Mouse (Mus musculus) G1E (cell line): ENCODE data around the gene Mrfap1. TPM values are rescaled to one million over a fixed set of nuclear protein-coding genes. Genes with fewer than 3 reads are reported as not detected.

ENCODE experiments used
- ATAC-seq: 2 replicates; pipeline ENCODE4 v1.8.0; 2016; ENCODE audit warnings: mild to moderate bottlenecking; ENCODE audit not compliant: insufficient number of reproducible peaks, poor library complexity, low FRiP score, severe bottlenecking; ENCODE audit errors: extremely low read depth
- DNase-seq: peaks from one replicate; pipeline ENCODE4 v3.0.0; 2012; ENCODE audit warnings: low spot score
- H3K27me3 ChIP-seq: 2 replicates; pipeline ENCODE4 v1.6.1; 2012; ENCODE audit warnings: mild to moderate bottlenecking, low read length, inconsistent platforms; ENCODE audit not compliant: insufficient read depth
- H3K36me3 ChIP-seq: replicated peaks from 2 replicates; pipeline ENCODE3; 2012; ENCODE audit warnings: mild to moderate bottlenecking, inconsistent platforms
- H3K4me1 ChIP-seq: 2 replicates; pipeline ENCODE4 v1.6.1; 2012; ENCODE audit warnings: low read depth, low read length, inconsistent platforms, mixed read lengths; ENCODE audit not compliant: insufficient read depth
- H3K4me3 ChIP-seq: 2 replicates; pipeline ENCODE4 v1.5.1; 2012; ENCODE audit warnings: low read depth, mild to moderate bottlenecking, inconsistent platforms, low read length, moderate library complexity, mixed read lengths
- H3K9me3 ChIP-seq: replicated peaks from 2 replicates; pipeline ENCODE4 v1.6.1; 2012; ENCODE audit warnings: inconsistent platforms
- CTCF ChIP-seq: IDR thresholded peaks from 2 replicates; pipeline ENCODE4 v1.5.1; 2012; ENCODE audit warnings: low read depth, low read length, inconsistent platforms, mixed read lengths
- GATA1 ChIP-seq: IDR thresholded peaks from 2 replicates; pipeline ENCODE4 v1.6.1; 2012; ENCODE audit warnings: borderline replicate concordance, low read length, inconsistent platforms, mixed read lengths
- GATA2 ChIP-seq: IDR thresholded peaks from 2 replicates; pipeline ENCODE4 v1.6.1; 2012; ENCODE audit warnings: low read depth, low read length, inconsistent platforms, borderline replicate concordance
- POLR2AphosphoS5 ChIP-seq: IDR thresholded peaks from 2 replicates; pipeline ENCODE4 v1.6.1; 2012; ENCODE audit warnings: low read depth, low read length, inconsistent platforms; ENCODE audit not compliant: insufficient replicate concordance
- TAL1 ChIP-seq: conservative IDR thresholded peaks from 2 replicates; pipeline ENCODE4 v1.6.1; 2012; ENCODE audit warnings: low read depth, low read length, inconsistent platforms, mixed read lengths
- polyA plus RNA-seq: library from polyadenylated mRNA; stranded (reverse); fragments of >175 nt; gene quantifications from 2 replicates; pipeline ENCODE4 v1.2.3, GENCODE M21; 2012
- total RNA-seq, 2 experiments: library from RNA; stranded (forward) in 1 of 2; stranded (reverse) in 1 of 2; fragments of 200-1000 nt in 1 of 2; fragments of >200 nt in 1 of 2; fragmentation: Nextera tagmentation in 1 of 2; gene quantifications; 2 replicates each; pipeline ENCODE4 v1.2.3; 2014 to 2017

The Mrfap1 gene
- total and polyA plus RNA-seq, 3 experiments: 98.5 to 310 (median 106) TPM

DNA sequence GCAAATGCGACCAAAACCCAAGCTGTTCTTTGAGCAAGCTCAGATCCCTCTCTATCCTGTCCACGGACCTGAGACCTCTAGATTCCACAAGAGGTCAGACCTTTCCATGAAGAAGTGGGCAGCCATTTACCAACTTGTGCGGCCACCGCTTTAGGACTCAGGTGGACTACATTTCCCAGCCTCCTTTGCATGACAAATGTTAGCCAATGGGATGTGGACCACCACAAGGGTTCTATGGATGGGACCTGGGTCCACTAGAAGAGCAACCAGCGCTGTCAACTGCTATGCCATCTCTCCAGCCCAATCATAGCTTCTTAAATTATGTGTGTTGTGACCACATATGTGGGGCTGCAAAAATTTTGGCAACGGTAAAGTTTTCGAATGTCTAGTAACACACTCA, 34.7 kb upstream of the Mrfap1 start:
- ATAC-seq (no peak), DNase-seq (no peak)
- peaks cover 33% of the 10 kb centered on the region for H3K36me3 ChIP-seq

DNA sequence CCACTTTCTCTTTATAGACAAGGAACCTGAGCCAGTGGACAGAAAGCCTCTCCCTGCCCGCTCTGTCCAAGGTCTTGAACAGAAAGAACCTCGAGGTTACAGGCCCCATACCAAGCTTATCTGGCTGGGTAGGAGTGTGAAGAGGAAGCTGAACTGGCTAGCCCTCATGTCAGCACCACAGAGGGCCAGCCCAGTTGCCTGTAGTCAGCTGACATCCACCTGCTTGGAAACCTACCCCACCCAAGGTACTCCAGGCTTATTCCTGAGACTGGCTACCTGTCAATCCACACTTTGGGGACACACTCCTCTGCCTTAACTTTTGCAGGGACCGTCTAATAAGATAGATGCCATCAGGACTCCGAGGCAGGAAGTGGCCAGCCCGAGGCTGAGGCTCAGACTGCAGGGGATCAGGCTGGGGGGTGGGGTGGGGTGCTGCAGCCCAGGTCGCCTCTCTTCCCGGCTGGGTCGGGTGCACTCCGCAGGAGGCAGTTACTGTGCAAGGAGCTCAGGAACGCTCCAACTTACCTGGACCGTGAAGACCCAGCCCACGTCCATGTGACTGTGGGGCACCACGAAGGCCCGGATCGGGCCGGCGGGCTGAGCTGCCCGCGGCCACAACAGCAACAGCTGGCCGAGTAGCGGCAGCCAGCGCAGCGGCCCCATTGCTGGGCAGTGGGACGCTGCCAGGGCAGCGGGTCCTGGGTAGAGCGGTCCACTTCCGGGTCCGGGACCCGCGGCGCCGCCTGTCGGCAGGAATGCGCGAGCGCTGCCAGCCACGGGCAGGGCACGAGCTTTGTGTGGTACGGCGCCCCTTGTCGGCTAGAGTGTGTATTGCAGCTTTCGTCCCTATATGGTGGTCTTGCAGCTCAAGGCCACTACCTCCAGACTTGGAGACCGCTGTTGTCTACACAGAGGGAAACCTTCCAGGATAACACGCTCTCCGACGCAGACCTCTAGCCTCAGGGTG, 33.6 kb upstream of the Mrfap1 start, which contains the start of gene Man2b2:
Man2b2 (minus strand) TSS at position 741 of the 967 bp plus-strand sequence.
- TF ChIP-seq CTCF (peak; percentile 96), GATA2 (no peak)
- Histone ChIP-seq H3K27me3 (peaks cover 3% of the 10 kb centered on the region), H3K9me3 (no peaks in the 10 kb centered on the region), H3K36me3 (peaks cover 44% of the 10 kb centered on the region), H3K4me1 (peaks cover 27% of the 10 kb centered on the region), H3K4me3 (peak within 1 kb of the TSS; percentile 78)
- DNase-seq: peak; percentile 89
- peak; percentile 71 for ATAC-seq

More for the DNA sequence above, 34.7 kb upstream of the Mrfap1 start:
- Histone ChIP-seq H3K4me3 (no peak overlapping the region), H3K9me3 (no peaks in the 10 kb centered on the region), H3K27me3 (peaks cover 3% of the 10 kb centered on the region; the same call in 1 of the 2 replicates), H3K4me1 (peaks cover 27% of the 10 kb centered on the region)
- TF ChIP-seq GATA1 (no peak), POLR2AphosphoS5 (no peak), CTCF (no peak), TAL1 (no peak), GATA2 (no peak)

DNA sequence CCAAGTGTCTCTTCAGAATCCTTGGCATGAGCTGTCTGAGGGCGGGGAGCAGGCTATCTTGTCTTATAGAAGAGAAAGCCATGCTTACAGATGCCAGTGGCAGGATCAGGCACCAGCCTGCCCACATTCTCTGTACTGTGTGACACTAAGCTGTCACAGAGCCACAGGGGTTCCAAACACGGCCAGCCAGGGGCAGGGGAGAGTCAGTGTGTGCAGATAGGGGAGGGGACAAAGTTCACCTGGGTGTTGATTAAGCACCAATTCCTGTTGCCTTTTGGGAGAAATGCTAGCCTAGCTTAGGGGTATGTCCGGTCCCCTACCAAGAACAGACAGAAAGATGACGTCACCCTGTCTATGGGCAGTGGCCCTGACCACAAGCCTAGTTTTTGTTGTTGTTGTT, 32.5 kb upstream of the Mrfap1 start:
- DNase-seq (no peak), ATAC-seq (no peak)
- Histone ChIP-seq H3K4me3 (no peak overlapping the region), H3K27me3 (peaks cover 3% of the 10 kb centered on the region), H3K36me3 (peaks cover 55% of the 10 kb centered on the region), H3K4me1 (peaks cover 27% of the 10 kb centered on the region), H3K9me3 (no peaks in the 10 kb centered on the region)
- no peak for TF ChIP-seq GATA1

DNA sequence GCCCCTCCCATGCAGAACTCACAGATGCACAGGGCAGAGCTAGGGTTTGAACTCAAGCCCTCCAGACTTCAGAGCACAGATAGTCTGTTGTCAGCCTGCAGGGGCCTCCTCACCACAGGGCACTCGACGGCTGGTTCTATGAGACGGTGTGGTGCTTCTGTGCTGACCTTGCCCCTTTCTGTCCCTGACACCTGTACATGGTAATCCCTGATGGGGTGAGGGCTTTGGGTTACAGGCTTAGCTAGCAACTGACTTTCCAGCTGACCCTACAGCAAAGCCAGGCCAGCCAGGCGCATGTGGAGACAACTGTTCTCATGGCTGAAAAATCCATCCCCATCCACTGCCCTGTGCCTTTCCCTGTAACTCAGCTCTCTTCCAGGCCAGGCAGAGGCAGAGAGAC, 26.3 kb upstream of the Mrfap1 start:
- no peak overlapping the region for H3K4me3 ChIP-seq
- H3K36me3 ChIP-seq: peaks cover 99% of the 10 kb centered on the region
- H3K27me3 ChIP-seq: no peaks in the 10 kb centered on the region; the same call in 1 of the 2 replicates
- TF ChIP-seq POLR2AphosphoS5: no peak
- no peak for TF ChIP-seq CTCF
- TF ChIP-seq GATA2: no peak
- no peak for TF ChIP-seq GATA1
- TF ChIP-seq TAL1: no peak
- no peak for ATAC-seq
- DNase-seq: no peak
- H3K4me1 ChIP-seq: peaks cover 6% of the 10 kb centered on the region; the same call in 1 of the 2 replicates
- no peaks in the 10 kb centered on the region for H3K9me3 ChIP-seq

DNA sequence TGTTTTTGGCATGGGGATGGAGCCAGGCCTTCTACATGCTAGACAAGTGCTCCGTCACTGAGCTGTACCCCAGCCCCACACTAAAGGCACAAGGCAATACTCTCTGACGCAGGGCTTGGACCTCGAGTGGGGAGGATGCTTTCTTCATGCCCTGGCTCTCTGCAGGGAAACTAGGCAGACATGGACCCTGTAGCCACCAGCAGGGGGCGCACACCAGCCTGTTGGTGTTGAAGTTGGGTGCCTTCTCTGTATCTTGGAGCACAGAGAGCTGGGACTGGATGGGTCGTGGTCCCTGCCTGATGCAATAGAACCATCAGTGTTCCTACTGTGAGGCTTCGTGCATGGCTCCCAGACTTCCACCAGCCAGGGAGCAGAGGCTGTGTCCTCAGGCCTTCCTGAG, 23.6 kb upstream of the Mrfap1 start:
- Histone ChIP-seq H3K9me3 (no peaks in the 10 kb centered on the region), H3K36me3 (peaks cover 99% of the 10 kb centered on the region), H3K4me1 (no peaks in the 10 kb centered on the region), H3K27me3 (no peaks in the 10 kb centered on the region), H3K4me3 (no peak overlapping the region)
- peak; percentile 56; the same call in 1 of the 2 replicates for ATAC-seq
- TF ChIP-seq TAL1 (no peak), GATA2 (no peak), POLR2AphosphoS5 (no peak), CTCF (peak; percentile 82), GATA1 (no peak)
- DNase-seq: peak; percentile 72

DNA sequence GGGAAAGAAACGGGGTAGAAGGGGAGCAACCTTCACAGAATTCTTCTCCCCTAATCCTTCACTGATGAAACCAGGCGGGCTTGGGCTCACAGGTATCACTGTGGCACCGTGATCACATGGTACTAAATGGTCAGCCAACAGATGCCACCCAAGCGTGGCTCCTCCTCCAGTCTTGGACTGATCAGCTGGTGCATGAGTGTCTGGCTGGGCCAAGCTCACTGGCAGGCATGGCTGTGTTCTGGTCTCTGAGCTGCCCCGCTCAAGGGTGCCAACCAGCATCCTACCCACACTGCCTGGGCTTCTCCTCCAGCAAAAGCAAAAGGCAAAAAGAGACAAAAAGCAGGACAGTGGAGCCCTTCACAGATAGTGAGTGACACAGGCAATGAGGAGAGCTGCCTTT, 23.2 kb upstream of the Mrfap1 start:
- DNase-seq: no peak
- peaks cover 99% of the 10 kb centered on the region for H3K36me3 ChIP-seq
- TF ChIP-seq GATA2: no peak
- H3K4me1 ChIP-seq: peaks cover under 1% of the 10 kb centered on the region; the same call in 1 of the 2 replicates
- H3K27me3 ChIP-seq: no peaks in the 10 kb centered on the region
- H3K4me3 ChIP-seq: no peak overlapping the region
- H3K9me3 ChIP-seq: no peaks in the 10 kb centered on the region
- ATAC-seq: no peak
